Mouse (Mus musculus) forebrain, embryonic 12.5 days (tissue): ENCODE results near the gene Arxes2. TPM values are rescaled to one million over a fixed set of nuclear protein-coding genes. Genes with fewer than 3 reads are reported as not detected.
"Not testable (repeated sequence)": the region's sequence is repeated elsewhere in the genome, so short reads cannot be mapped to it uniquely, and the experiment has no call there.

Experiments used
- ATAC-seq: fragments of 200-750 bp; cut with Nextera tagmentation; 2 replicates; pipeline ENCODE4 v1.8.0; 2017; ENCODE audit warnings: moderate TSS enrichment; ENCODE audit not compliant: low FRiP score
- H3K27ac ChIP-seq: fragments of 300-500 bp; sonication (generic); 2 replicates; pipeline ENCODE4 v1.5.1; 2016; ENCODE audit warnings: mild to moderate bottlenecking
- H3K27me3 ChIP-seq: fragments of 300-500 bp; sonication (generic); 2 replicates; pipeline ENCODE4 v1.6.1; 2016; ENCODE audit warnings: mild to moderate bottlenecking
- H3K36me3 ChIP-seq: fragments of 300-500 bp; sonication (generic); replicated peaks from 2 replicates; pipeline ENCODE4 v1.6.1; 2016; ENCODE audit warnings: mild to moderate bottlenecking
- H3K4me1 ChIP-seq: fragments of 300-500 bp; sonication (generic); 2 replicates; pipeline ENCODE4 v1.6.1; 2016
- H3K4me2 ChIP-seq: fragments of 300-500 bp; sonication (generic); 2 replicates; pipeline ENCODE4 v1.6.1; 2016; ENCODE audit warnings: mild to moderate bottlenecking, moderate library complexity
- H3K4me3 ChIP-seq: fragments of 300-500 bp; sonication (generic); replicated peaks from 2 replicates; pipeline ENCODE4 v1.5.1; 2016; ENCODE audit warnings: mild to moderate bottlenecking
- H3K9ac ChIP-seq: fragments of 300-500 bp; sonication (generic); 2 replicates; pipeline ENCODE4 v1.6.1; 2016; ENCODE audit warnings: mild to moderate bottlenecking
- H3K9me3 ChIP-seq: fragments of 300-500 bp; sonication (generic); 2 replicates; pipeline ENCODE4 v1.6.1; 2016
- WGBS: fragments of 180-500 bp; shearing (Covaris S2); methylation state at CpG from one replicate; pipeline ENCODE4 v1.1.7; 2016; 5-methylcytosine and 5-hydroxymethylcytosine counted together
- polyA plus RNA-seq: library from polyadenylated mRNA; unstranded; fragments of >200 nt; fragmentation: Nextera tagmentation; extraction: Ambion mirVana; gene quantifications from 2 replicates; pipeline ENCODE4 v1.2.1, GENCODE M21; 2016

Gene Arxes2
- polyA plus RNA-seq, 1 experiment from 2014 or later: 143 TPM

DNA sequence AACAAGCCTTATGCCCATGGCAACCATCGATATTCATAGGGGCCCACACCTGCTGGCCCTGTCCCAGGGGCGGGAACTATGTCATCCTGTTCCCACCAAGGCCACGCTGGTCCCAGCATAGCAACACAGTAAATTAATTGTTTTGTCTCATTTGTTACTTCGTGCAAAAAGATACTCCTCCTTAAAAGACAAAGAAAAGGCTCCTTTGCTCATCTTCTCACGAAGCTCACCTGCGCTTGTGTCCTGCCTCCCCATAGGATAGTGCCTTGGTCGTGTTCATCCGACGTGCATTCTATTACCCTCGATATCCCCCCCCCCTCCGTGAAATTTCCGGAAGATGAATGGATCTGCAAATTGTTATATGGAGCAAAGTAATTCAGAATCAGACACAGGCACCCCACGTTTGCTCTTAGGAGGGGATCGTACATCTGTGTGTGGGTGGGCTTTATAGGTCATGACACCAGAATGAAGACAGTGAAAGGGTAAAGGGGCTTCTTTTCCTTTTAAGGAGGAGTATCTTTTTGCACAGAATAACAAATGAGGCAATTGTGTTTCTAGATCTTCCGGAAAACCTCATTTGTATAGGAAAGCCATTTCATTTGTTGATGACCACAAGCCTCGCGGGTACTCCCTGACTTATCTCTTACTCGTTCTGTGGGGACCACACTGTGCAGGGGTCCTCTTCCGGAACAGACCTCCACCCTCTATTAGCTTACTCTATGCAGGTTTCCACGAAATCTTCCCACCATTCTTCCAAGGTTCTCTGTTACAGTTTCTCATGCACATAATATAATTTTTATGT lies 19.0 kb upstream of the Arxes2 start:
- Histone ChIP-seq H3K4me1 (no peaks in the 10 kb centered on the region), H3K27ac (no peak overlapping the region), H3K9ac (no peak overlapping the region), H3K36me3 (no peaks in the 10 kb centered on the region; the same call in 1 of the 2 replicates), H3K27me3 (no peaks in the 10 kb centered on the region), H3K4me2 (0 out of 2 replicates have a peak overlapping the region, but pooled peaks have one; percentile 17), H3K4me3 (no peak overlapping the region), H3K9me3 (no peaks in the 10 kb centered on the region)
- ATAC-seq: no peak
- WGBS: 61% methylated on average over 20 of the region's 20 CpGs

GRCm38 (mm10) chrX:135975226-135975552 lies 18.4 kb upstream of the Arxes2 start:
- no peak overlapping the region for H3K9ac ChIP-seq
- no peaks in the 10 kb centered on the region for H3K27me3 ChIP-seq
- no peak overlapping the region for H3K27ac ChIP-seq
- H3K4me1 ChIP-seq: no peaks in the 10 kb centered on the region
- ATAC-seq: 0 out of 2 replicates have a peak, but pooled peaks have one; percentile 55
- no peak overlapping the region for H3K4me3 ChIP-seq
- H3K36me3 ChIP-seq: no peaks in the 10 kb centered on the region; the same call in 1 of the 2 replicates
- 25% methylated on average over 8 of the region's 8 CpGs for WGBS
- H3K9me3 ChIP-seq: no peaks in the 10 kb centered on the region
- H3K4me2 ChIP-seq: 0 out of 2 replicates have a peak overlapping the region, but pooled peaks have one; percentile 17

- Histone ChIP-seq H3K36me3 (no peaks in the 10 kb centered on the region), H3K27ac (0 out of 2 replicates have a peak overlapping the region, but pooled peaks have one; percentile 8), H3K4me3 (no peak overlapping the region), H3K27me3 (no peaks in the 10 kb centered on the region), H3K4me2 (no peak overlapping the region), H3K9me3 (no peaks in the 10 kb centered on the region), H3K4me1 (peaks cover 5% of the 10 kb centered on the region; the same call in 1 of the 2 replicates), H3K9ac (no peak overlapping the region)
- 52% methylated on average over 6 of the region's 6 CpGs for WGBS
- ATAC-seq: 0 out of 2 replicates have a peak, but pooled peaks have one; percentile 14
Measured at GRCm38 (mm10) chrX:135984539-135985260, 8.9 kb upstream of the Arxes2 start.

DNA sequence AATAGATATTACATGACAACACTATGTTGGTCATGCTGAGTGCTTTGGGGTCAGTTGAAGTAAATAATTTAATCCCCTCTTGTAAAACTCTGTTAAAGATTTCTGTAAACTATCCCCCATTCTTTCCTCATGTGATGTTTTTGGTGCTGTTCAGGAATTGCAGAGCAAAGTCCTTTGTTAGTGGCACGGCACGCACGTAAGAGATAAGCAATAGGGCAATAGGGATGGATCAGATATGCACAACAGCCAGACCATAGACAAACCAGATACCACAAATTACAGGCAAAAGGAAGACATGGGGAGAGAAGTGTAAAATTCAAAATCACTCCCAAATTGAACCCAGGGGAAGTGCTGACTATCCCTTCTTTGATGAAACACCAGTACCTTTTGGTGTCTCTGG lies 7.4 kb upstream of the Arxes2 start:
- Histone ChIP-seq H3K4me1 (peaks cover 5% of the 10 kb centered on the region; the same call in 1 of the 2 replicates), H3K9me3 (no peaks in the 10 kb centered on the region), H3K27me3 (no peaks in the 10 kb centered on the region), H3K9ac (no peak overlapping the region), H3K4me3 (no peak overlapping the region), H3K27ac (no peak overlapping the region), H3K4me2 (no peak overlapping the region), H3K36me3 (no peaks in the 10 kb centered on the region)
- WGBS: 95% methylated on average over 3 of the region's 3 CpGs
- no peak for ATAC-seq

DNA sequence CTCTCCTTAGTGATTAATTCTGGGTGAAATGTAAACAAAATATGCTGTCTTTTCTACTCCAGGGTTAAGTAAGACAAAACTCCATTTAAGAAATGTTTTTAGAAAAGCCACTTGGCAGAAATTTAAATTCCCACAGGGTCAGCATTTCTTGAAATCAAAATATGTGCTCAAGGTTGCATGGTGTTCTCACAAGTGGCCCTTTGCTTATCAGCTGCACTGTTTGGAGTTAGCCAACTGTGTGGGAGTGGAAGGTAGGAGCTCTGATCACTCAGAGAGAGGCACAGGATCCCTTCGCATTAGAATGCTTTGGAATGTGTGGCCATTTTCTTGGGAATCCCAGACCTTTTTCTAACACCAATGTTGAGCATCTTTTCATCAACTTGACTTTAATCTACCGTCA lies 3.0 kb upstream of the Arxes2 start:
- Histone ChIP-seq H3K27ac (no peak overlapping the region), H3K36me3 (no peaks in the 10 kb centered on the region), H3K4me2 (no peak overlapping the region), H3K9ac (no peak overlapping the region), H3K4me1 (no peaks in the 10 kb centered on the region), H3K4me3 (no peak overlapping the region), H3K9me3 (no peaks in the 10 kb centered on the region), H3K27me3 (no peaks in the 10 kb centered on the region)
- 78% methylated on average over 2 of the region's 2 CpGs for whole genome bisulfite sequencing
- no peak for ATAC-seq

DNA sequence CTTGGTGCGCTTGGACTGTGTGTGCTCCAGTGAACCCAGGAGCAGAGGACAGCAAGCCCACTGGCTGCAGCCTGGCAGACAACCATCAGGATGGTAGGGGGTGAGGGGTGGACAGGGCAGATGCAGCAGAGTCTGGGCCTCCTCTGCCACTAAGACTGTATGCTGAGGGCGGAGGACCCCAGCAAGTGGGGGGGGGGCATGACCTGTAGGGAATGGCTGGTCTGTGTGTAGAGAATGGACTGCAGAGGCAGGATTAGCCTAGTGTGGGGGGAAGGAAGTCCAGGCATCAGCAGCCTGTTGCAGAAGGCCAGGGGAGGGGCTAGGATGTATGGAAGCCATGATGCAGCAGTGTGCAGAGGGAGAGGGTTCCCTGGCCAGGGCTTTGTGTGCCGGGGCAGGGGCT lies 431 bp upstream of the Arxes2 start:
- H3K4me1 ChIP-seq, H3K27me3 ChIP-seq, H3K4me3 ChIP-seq, H3K36me3 ChIP-seq, H3K9ac ChIP-seq, H3K27ac ChIP-seq, H3K9me3 ChIP-seq: not testable (repeated sequence)
- H3K4me2 ChIP-seq: peak overlapping the region; percentile 26
- 18% methylated on average over 2 of the region's 3 CpGs for WGBS
- ATAC-seq: peak; percentile 87

DNA sequence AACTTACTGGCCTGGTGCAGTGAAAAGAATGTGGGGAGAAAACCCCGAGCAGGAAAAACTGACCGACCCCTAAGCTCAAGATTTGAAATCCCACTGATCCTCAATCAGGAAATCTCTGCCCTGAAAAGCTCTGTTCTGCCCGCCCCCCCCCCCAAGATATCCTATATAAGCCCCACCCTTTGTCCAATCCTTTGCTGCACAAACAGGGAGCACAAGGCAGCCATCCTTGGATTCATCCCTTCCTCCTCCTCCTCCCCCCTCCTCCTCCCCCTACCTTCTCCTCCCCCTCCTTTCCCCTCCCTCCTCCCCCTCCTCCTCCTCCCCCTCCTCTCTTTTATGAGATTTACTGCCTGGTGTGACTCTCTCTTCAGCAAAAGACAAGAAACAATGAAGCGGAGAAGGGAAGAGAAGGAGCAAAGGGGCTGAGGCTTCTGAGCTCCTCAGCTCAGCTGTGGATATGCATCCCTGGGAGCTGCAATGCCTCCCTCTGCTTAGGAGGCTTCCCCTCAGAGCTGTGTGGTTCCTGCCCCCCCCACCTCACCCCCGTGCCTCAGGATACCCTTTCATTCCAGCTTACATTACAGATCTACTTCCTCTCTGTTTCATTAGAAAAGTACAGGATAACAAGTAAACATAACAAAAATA lies 13.7 kb downstream of the Arxes2 start:
- H3K9ac ChIP-seq: no peak overlapping the region
- H3K27me3 ChIP-seq: no peaks in the 10 kb centered on the region
- no peaks in the 10 kb centered on the region for H3K9me3 ChIP-seq
- H3K4me1 ChIP-seq: no peaks in the 10 kb centered on the region
- 36% methylated on average over 3 of the region's 5 CpGs for WGBS
- ATAC-seq: no peak
- H3K4me3 ChIP-seq: no peak overlapping the region
- H3K36me3 ChIP-seq: no peaks in the 10 kb centered on the region
- no peak overlapping the region for H3K27ac ChIP-seq
- H3K4me2 ChIP-seq: no peak overlapping the region

GRCm38 (mm10) chrX:136014392-136014791 lies 20.8 kb downstream of the Arxes2 start:
- 36% methylated on average over 2 of the region's 2 CpGs for WGBS
- Histone ChIP-seq H3K36me3 (no peaks in the 10 kb centered on the region), H3K4me1 (no peaks in the 10 kb centered on the region), H3K4me2 (no peak overlapping the region), H3K27ac (no peak overlapping the region), H3K9ac (no peak overlapping the region), H3K27me3 (0 out of 2 replicates have a peak, but pooled peaks cover 14% of the 10 kb centered on the region), H3K9me3 (no peaks in the 10 kb centered on the region), H3K4me3 (no peak overlapping the region)
- no peak for ATAC-seq

DNA sequence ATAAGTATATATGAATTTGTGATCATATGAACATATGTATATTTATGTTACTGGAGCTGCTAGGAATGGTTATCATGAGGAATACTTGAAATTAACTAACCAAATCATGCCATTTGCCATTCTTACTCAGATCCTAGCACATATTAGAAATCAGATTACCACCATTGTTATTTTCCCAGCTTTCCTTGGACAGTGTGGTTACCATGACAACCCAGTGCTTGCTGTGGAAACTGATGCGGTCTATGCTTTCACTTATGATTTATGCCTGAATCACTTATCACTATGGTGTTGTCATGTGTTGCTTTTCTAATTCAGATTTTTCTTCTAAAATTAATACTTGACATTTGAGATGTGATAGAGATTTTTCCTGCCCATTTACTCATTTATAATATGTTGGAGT lies 36.7 kb downstream of the Arxes2 start:
- H3K9ac ChIP-seq: no peak overlapping the region
- no peaks in the 10 kb centered on the region for H3K4me1 ChIP-seq
- H3K27me3 ChIP-seq: peaks cover 4% of the 10 kb centered on the region
- H3K27ac ChIP-seq: no peak overlapping the region
- no peaks in the 10 kb centered on the region for H3K36me3 ChIP-seq
- H3K9me3 ChIP-seq: no peaks in the 10 kb centered on the region
- ATAC-seq: no peak
- 77% methylated on average over 1 of the region's 1 CpGs for WGBS
- no peak overlapping the region for H3K4me2 ChIP-seq
- H3K4me3 ChIP-seq: no peak overlapping the region

DNA sequence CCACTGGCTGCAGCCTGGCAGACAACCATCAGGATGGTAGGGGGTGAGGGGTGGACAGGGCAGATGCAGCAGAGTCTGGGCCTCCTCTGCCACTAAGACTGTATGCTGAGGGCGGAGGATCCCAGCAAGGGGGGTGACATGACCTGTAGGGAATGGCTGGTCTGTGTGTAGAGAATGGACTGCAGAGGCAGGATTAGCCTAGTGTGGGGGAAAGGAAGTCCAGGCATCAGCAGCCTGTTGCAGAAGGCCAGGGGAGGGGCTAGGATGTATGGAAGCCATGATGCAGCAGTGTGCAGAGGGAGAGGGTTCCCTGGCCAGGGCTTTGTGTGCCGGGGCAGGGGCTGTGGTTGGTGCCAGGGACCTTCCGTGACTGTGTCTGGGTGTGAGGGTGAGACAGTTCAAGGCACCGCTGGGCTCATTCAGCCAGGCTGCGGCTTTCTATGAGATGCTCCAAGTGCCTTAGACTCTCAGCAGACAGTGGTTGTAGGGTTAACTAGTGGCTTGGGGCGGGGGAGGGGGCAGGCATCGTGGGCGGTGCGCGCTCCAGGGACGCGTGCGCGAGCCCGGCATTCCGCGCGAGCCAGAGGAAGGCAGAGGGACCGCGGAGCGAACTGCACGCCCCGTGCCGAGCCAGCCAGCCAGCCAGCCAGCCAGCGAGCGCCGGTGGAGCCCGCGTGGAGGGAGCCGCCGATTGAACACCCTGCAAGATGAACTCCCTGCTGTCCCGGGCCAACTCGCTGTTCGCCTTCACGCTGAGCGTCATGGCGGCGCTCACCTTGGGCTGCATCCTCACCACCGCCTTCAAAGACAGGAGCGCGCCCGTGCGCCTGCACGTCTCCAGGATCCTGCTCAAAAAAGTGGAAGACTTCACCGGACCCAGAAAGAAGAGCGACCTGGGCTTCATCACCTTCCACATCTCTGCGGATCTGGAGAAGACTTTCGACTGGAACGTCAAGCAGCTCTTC lies 39.5 kb downstream of the Arxes2 start, which contains the start of gene Arxes1:
Arxes1 (plus strand) TSS at position 569 of the 965 bp plus-strand sequence.
- peak; percentile 91 for ATAC-seq
- 5% methylated on average over 12 of the region's 49 CpGs for WGBS
- H3K4me2 ChIP-seq: peak within 1 kb of the TSS; percentile 46
- not testable (repeated sequence) for H3K27me3 ChIP-seq, H3K9me3 ChIP-seq, H3K9ac ChIP-seq, H3K36me3 ChIP-seq, H3K4me1 ChIP-seq, H3K27ac ChIP-seq
- H3K4me3 ChIP-seq: peak within 1 kb of the TSS; percentile 29

GRCm38 (mm10) chrX:136043726-136044125 lies 50.1 kb downstream of the Arxes2 start:
- no peak overlapping the region for H3K9ac ChIP-seq
- 86% methylated on average over 1 of the region's 1 CpGs for WGBS
- H3K27ac ChIP-seq: no peak overlapping the region
- no peaks in the 10 kb centered on the region for H3K36me3 ChIP-seq
- H3K4me2 ChIP-seq: no peak overlapping the region
- H3K9me3 ChIP-seq: no peaks in the 10 kb centered on the region
- no peak for ATAC-seq
- H3K4me1 ChIP-seq: no peaks in the 10 kb centered on the region
- no peaks in the 10 kb centered on the region for H3K27me3 ChIP-seq
- H3K4me3 ChIP-seq: no peak overlapping the region
